In the genomic region with DNA sequence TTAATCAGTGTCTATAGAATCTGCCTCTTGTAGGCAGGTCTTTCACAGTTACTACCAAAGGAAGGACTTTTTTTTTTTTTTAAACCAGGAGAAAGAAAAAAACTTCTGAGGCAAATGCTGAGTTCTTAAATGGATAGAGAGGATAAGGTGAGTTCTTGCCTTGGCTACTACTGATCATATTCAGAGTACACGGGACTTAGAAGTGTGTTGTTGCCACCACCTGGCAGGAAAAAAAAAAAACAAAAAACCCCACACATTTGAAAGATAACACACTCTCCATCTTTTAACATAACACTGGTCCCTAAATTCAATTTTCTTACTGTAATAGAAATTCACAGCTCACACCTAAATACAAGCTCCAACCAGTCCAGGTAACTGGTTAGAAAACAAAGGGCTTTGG, we compare ENCODE assay signal across 19 mouse cellular contexts.
"Had no signal": no experiment of that assay in that cellular context is flagged by ENCODE, and none has a peak within 500 bp of the region (broad histone marks: within the 10 kb centered on the region; RNA-seq: fewer than 3 reads in every experiment).

No protein-coding gene starts in this region.

- H3K9ac ChIP-seq: heart, embryonic 13.5 days; heart, embryonic 15.5 days; hindbrain, embryonic 12.5 days; hindbrain, embryonic 13.5 days; hindbrain, embryonic 14.5 days; hindbrain, embryonic 15.5 days; intestine, embryonic 15.5 days; kidney, embryonic 15.5 days had no signal

- H3K36me3 ChIP-seq: heart, embryonic 13.5 days; heart, embryonic 15.5 days; hindbrain, embryonic 10.5 days; hindbrain, embryonic 12.5 days; hindbrain, embryonic 13.5 days; hindbrain, embryonic 15.5 days; intestine, embryonic 15.5 days; kidney, embryonic 15.5 days had no signal

- ATAC-seq: hindbrain, embryonic 16.5 days; hindbrain, postnatal 0 days; intestine, embryonic 15.5 days; intestine, embryonic 16.5 days; intestine, postnatal 0 days had no signal

- H3K27ac ChIP-seq: heart, embryonic 13.5 days; heart, embryonic 15.5 days; hindbrain, embryonic 10.5 days; hindbrain, embryonic 12.5 days; hindbrain, embryonic 13.5 days; hindbrain, embryonic 14.5 days; hindbrain, embryonic 15.5 days; hindbrain, postnatal 0 days; intestine, embryonic 15.5 days; kidney, embryonic 15.5 days; kidney, postnatal 0 days; layer of hippocampus, adult 2 months; left cerebral cortex, adult 2 months had no signal

- H3K4me3 ChIP-seq: heart, embryonic 13.5 days; heart, embryonic 15.5 days; hindbrain, embryonic 10.5 days; hindbrain, embryonic 12.5 days; hindbrain, embryonic 13.5 days; hindbrain, embryonic 15.5 days; intestine, embryonic 15.5 days; kidney, embryonic 15.5 days; layer of hippocampus, adult 2 months; left cerebral cortex, adult 2 months had no signal

- H3K4me1 ChIP-seq: intestine, embryonic 15.5 days had no signal

- H3K27me3 ChIP-seq: heart, embryonic 13.5 days; heart, embryonic 15.5 days; hindbrain, embryonic 12.5 days; hindbrain, embryonic 13.5 days; hindbrain, embryonic 15.5 days; intestine, embryonic 15.5 days; kidney, embryonic 15.5 days had no signal

- DNase-seq: kidney, adult 11 months; layer of hippocampus, adult 9-11 months; layer of hippocampus, postnatal 36 days had no signal

- H3K4me2 ChIP-seq: heart, embryonic 13.5 days; heart, embryonic 15.5 days; hindbrain, embryonic 12.5 days; hindbrain, embryonic 13.5 days; hindbrain, embryonic 14.5 days; hindbrain, embryonic 15.5 days; intestine, embryonic 15.5 days; kidney, embryonic 15.5 days had no signal

- H3K9me3 ChIP-seq: heart, embryonic 13.5 days; heart, embryonic 15.5 days; hindbrain, embryonic 10.5 days; hindbrain, embryonic 12.5 days; hindbrain, embryonic 13.5 days; hindbrain, embryonic 15.5 days; intestine, embryonic 15.5 days; kidney, embryonic 15.5 days had no signal
